Mouse (Mus musculus): Measurements from ENCODE around the gene Ap2a1.

DNA sequence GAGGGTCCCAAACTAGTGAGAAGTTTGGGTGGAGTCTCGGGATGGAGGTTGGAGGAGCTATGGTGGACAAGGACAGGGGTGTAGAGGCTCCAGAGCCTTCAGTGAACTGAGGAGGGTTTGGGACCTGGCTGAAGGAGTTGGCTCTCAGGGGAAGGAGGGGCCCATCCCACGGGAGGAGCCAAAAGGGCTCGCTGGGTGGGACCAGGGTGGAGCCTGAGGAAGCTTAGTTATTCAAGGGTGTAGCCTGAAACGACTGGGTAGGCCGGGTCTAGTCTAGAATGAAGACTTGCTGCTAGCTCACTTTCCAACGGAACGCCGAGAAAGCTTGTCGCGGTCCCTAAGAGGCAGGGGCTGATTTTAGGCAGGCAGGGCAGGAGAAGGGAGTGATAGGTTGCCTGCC is 22.7 kb upstream of the Ap2a1 start:
- TF ChIP-seq CTCF (IDR thresholded peaks at IDR 0.05; ENCODE audit: low read depth), result no peak
- no peak for TF ChIP-seq EP300 (IDR thresholded peaks at IDR 0.05; ENCODE audit: low read depth)

Measured in liver, embryonic 14.5 days (tissue).